Mouse (Mus musculus) brain, adult 10 weeks (tissue): ENCODE measurements around the gene Tas2r137. TPM values are rescaled to one million over a fixed set of nuclear protein-coding genes. Genes with fewer than 3 reads are reported as not detected.

ENCODE experiments used
- polyA plus RNA-seq: library from polyadenylated mRNA; stranded (reverse); fragments of 350-450 nt; fragmentation: Illumina TruSeq; extraction: RNeasy Lipid Tissue Mini Kit (QIAGEN cat#74804); gene quantifications from one replicate; pipeline ENCODE4 v1.2.3, GENCODE M21; 2015; ENCODE audit warnings: low read depth, low replicate concordance

Tas2r137 gene
- polyA plus RNA-seq = not detected

GRCm38 (mm10) chr6:40490933-40491332, at the start of gene Tas2r137:
TSS of gene Tas2r137 (plus strand) at chr6:40491233.

DNA sequence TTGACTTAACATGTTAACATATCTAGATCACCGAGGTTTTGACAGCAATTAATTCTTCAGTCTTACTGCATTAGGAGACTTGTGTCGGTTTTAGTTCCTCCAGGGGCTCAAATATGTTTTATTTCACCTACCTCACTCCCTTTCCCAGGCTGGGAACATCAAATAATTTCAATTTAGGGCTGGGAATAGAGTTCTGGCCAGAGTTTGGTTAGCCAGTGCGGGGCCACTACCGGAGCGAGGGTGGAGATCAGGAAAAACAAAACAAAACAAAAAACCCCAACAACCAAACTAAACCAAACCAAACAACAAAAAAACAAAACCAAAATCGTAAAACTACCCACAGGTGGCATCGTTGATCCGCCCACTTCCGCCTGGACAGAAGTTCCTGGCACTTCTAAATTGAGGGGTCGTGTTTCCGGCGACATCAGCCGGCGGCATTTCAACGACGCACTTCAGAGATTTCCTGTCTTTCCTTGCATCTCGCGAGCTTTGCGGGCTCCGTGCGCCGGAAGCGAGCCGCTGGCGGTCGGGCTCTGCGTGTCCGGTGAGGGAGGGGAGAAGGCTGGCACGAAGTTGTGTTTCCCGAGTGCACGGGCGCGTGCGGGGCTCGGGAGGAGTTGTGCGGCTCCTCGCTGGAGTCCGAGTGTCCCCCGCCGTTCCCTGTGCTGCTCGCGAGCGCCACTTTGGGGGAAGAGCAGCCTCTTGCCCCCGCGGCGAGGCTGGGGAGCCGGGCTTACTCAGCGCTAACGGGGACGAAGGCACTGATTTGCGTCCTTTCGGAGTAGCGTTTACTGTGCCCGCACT, 19.9 kb upstream of the Tas2r137 start, which contains the start of gene Ssbp1:
Gene Ssbp1 (plus strand): TSS at position 437 of the 804 bp plus-strand sequence.

GRCm38 (mm10) chr6:40493229-40493628, 2.2 kb downstream of the Tas2r137 start, which contains the start of gene Tas2r108:
TSS of gene Tas2r108 (plus strand) at chr6:40493529.

GRCm38 (mm10) chr6:40519408-40519807, 28.4 kb downstream of the Tas2r137 start, which contains the start of gene Prss37:
TSS of gene Prss37 (minus strand) at chr6:40519508.

Other genes starting within 250 kb of the Tas2r137 start
- 35.5 TPM for gene Agk, start 166.1 kb upstream of the Tas2r137 start, polyA plus RNA-seq
- 43.1 TPM for gene E330009J07Rik, start 55.1 kb upstream of the Tas2r137 start, polyA plus RNA-seq
- 0.45 TPM for gene Wee2, start 52.1 kb upstream of the Tas2r137 start, polyA plus RNA-seq
- gene Ssbp1, start 19.9 kb upstream of the Tas2r137 start, polyA plus RNA-seq = 48.1 TPM
- gene Tas2r108, start 2.3 kb downstream of the Tas2r137 start, polyA plus RNA-seq = not detected
- gene Prss37, start 28.3 kb downstream of the Tas2r137 start, polyA plus RNA-seq = not detected
- not detected for gene Olfr461, start 63.8 kb downstream of the Tas2r137 start, polyA plus RNA-seq
- gene Olfr460, start 78.3 kb downstream of the Tas2r137 start, polyA plus RNA-seq = not detected
- gene Clec5a, start 94.6 kb downstream of the Tas2r137 start, polyA plus RNA-seq = 4.3 TPM
- gene Tas2r138, start 122.1 kb downstream of the Tas2r137 start, polyA plus RNA-seq = not detected
- gene Mgam, start 137.6 kb downstream of the Tas2r137 start, polyA plus RNA-seq = not detected